Mouse (Mus musculus): ENCODE results near the gene Adgre5. TPM values are rescaled to one million over a fixed set of nuclear protein-coding genes. Genes with fewer than 3 reads are reported as not detected.

The Adgre5 gene
- 23.7 and 43.2 TPM in 2 replicates for polyA plus RNA-seq (2012; rRNA removed)

DNA sequence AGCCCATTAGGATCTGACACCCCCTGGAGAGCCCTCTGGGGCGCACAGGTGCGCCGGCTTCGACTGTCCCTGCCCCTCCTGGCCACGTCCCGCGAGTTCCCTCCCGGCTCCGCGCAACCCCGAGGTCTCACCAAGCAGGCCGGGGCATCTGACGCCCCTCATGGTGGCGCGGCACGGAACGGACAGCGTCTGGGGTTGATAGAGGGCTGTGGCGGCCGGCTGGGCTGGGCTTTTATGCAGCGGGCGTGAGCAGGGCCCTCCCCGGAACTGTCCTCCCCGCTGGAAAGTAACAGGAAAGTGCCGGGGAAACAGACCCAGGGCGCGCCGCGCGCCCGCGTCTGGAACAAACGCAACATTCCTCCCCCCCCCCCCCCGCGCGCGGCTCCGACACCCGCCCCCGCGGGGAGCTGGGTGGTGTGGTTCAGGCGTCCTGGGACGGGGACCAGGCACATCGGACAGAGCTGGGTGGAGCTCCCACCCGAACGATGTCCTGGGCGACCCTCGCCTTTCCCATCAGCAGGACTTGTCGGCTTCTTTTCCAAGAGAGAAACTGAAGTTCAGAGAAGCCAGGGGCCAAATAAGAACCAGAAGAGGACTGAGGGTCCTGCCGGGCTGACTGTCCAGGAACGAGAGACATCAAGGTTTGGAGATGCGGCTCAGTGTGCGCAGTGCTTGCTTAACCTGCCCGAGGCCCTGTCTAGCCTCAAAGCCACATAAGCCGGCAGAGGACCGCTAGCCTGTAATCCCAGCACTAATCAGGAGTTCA is at the start of gene Adgre5:
Gene Adgre5, minus strand, starts transcription at position 351 of the 766 bp plus-strand sequence.
- no peak for TF ChIP-seq CTCF (IDR thresholded peaks at IDR 0.05; ENCODE audit: extremely low read depth, insufficient read length, insufficient replicate concordance, low read depth, low read length)
- peak; percentile 55 for TF ChIP-seq POLR2A (IDR thresholded peaks at IDR 0.05; ENCODE audit: low read depth, low read length)
- peaks cover 27% of the 10 kb centered on the region for H3K4me1 ChIP-seq (ENCODE audit: control insufficient read depth, insufficient read depth, insufficient read length, low read length)
- H3K36me3 ChIP-seq (ENCODE audit: control insufficient read depth, insufficient read depth, low read length) = no peaks in the 10 kb centered on the region
- peak within 1 kb of the TSS; percentile 84 for H3K4me3 ChIP-seq (ENCODE audit: low read depth, low read length)
- 4% methylated on average over 56 of the region's 56 CpGs for WGBS
- H3K27me3 ChIP-seq (ENCODE audit: control insufficient read depth, insufficient read depth, low read length) = no peaks in the 10 kb centered on the region
- peak within 1 kb of the TSS; percentile 95 for H3K27ac ChIP-seq (ENCODE audit: insufficient read depth, low read depth, low read length)

DNA sequence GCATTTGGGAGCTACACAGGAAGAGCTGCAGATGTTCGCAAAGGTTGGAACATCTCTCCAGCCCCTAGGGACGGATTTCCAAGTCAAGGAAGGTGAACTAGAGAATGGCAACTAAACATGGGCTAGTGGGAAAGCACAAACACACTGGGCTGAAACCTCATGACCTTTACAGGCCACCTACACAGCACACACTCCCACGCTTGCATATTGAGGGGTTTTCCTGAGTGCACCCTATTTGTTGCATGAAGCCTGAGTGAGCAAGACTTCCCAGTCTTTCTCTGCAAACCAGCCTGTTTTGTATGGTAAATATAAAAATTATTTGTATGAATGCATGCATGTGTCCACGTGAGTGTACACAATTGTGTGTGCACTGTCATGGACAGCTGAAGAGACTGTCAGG is 48.7 kb upstream of the Adgre5 start:
- H3K27ac ChIP-seq (ENCODE audit: insufficient read depth, low read depth, low read length) = no peak overlapping the region
- no peak overlapping the region for H3K4me3 ChIP-seq (ENCODE audit: low read depth, low read length)
- TF ChIP-seq POLR2A (IDR thresholded peaks at IDR 0.05; ENCODE audit: low read depth, low read length) (no peak), CTCF (IDR thresholded peaks at IDR 0.05; ENCODE audit: extremely low read depth, insufficient read length, insufficient replicate concordance, low read depth, low read length) (no peak)
- WGBS = 74% methylated on average over 4 of the region's 4 CpGs
- H3K27me3 ChIP-seq (ENCODE audit: control insufficient read depth, insufficient read depth, low read length) = no peaks in the 10 kb centered on the region; the same call in none of the 2 replicates
- no peaks in the 10 kb centered on the region for H3K36me3 ChIP-seq (ENCODE audit: control insufficient read depth, insufficient read depth, low read length)
- no peaks in the 10 kb centered on the region for H3K4me1 ChIP-seq (ENCODE audit: control insufficient read depth, insufficient read depth, insufficient read length, low read length)

DNA sequence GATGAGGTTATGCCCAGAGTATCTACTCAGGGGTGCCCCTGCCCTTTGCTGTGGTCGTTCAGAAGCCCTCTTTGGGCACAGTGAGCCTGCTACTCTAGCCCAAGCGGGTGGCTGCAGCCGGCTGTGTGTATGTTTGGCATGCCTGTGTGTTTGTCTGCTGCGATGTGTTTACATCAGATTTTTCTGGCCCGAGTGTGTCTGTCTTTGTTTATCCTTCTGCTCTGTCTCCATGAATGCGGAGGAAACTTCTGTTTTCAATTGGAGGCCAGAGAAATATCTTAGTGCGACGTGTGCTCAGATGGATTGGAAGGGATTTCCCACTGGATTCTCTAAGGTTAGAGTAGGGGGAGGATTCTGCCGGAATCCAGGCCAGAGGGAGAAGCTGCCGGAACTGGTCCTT is 43.9 kb upstream of the Adgre5 start:
- H3K27ac ChIP-seq (ENCODE audit: insufficient read depth, low read depth, low read length) = no peak overlapping the region
- TF ChIP-seq CTCF (IDR thresholded peaks at IDR 0.05; ENCODE audit: extremely low read depth, insufficient read length, insufficient replicate concordance, low read depth, low read length) = no peak
- TF ChIP-seq POLR2A (IDR thresholded peaks at IDR 0.05; ENCODE audit: low read depth, low read length) = no peak
- WGBS = 68% methylated on average over 10 of the region's 10 CpGs

DNA sequence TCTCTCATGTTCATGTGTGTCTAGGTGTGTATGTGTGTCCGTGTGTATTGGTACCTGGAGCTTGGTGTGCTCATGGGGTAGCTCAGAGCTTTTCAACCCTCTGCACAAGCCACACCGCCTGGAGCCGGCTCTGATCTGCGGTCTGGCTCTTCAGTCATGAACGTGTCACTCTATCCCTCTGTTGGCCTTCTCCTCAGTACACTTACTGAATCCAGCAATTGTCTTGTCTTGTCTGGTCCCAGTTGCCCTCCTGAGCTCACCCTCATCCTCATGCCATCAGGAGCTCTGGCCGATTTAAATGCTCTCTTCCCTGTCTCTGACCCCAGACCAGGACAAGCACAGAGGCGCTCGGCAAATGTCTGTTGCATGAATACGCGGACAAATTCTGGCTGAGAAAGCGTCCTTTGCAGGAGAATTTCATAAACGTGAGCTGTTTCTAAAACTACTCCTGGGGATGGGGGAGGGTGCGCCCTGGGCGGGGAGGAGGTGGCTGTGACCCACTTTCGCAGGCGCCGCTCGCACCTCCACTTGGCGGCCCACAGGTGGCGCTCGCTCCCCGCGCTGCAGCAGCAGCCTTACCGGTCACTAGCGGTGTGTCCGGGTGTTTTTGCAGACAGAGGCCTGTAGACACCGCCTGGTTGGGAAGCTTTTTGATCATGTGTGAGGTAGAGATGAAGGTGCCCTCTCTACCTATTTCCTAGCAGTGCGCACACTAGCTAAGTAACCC is 41.9 kb upstream of the Adgre5 start:
- Histone ChIP-seq H3K4me1 (ENCODE audit: control insufficient read depth, insufficient read depth, insufficient read length, low read length) (peaks cover 7% of the 10 kb centered on the region), H3K36me3 (ENCODE audit: control insufficient read depth, insufficient read depth, low read length) (no peaks in the 10 kb centered on the region), H3K27ac (ENCODE audit: insufficient read depth, low read depth, low read length) (no peak overlapping the region), H3K27me3 (ENCODE audit: control insufficient read depth, insufficient read depth, low read length) (no peaks in the 10 kb centered on the region), H3K4me3 (ENCODE audit: low read depth, low read length) (no peak overlapping the region)
- TF ChIP-seq POLR2A (IDR thresholded peaks at IDR 0.05; ENCODE audit: low read depth, low read length) (no peak), CTCF (IDR thresholded peaks at IDR 0.05; ENCODE audit: extremely low read depth, insufficient read length, insufficient replicate concordance, low read depth, low read length) (peak; percentile 91)
- WGBS = 19% methylated on average over 28 of the region's 28 CpGs

More for the DNA sequence above, 43.9 kb upstream of the Adgre5 start:
- Histone ChIP-seq H3K4me3 (ENCODE audit: low read depth, low read length) (no peak overlapping the region), H3K4me1 (ENCODE audit: control insufficient read depth, insufficient read depth, insufficient read length, low read length) (no peaks in the 10 kb centered on the region; the same call in 1 of the 2 replicates), H3K36me3 (ENCODE audit: control insufficient read depth, insufficient read depth, low read length) (no peaks in the 10 kb centered on the region), H3K27me3 (ENCODE audit: control insufficient read depth, insufficient read depth, low read length) (no peaks in the 10 kb centered on the region)

DNA sequence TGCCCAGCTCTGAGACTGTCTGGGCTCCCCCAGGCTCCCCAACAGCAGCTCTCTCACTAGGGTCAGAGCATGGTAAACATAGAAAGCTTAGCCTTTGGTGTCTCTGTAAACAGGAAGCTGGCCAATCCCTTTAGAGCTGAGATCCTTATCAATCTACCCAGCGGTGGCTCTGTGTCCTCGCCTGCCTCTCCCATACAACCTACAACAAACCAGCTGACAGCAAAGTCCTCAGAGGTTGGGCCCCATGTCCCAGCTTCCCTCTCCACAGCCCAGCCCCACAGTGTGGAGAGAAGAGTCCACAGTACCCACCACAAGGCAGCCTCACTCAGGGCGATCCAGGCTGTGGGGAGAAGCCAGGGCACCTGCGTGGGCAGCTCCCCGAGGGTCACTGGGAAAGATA is 38.5 kb upstream of the Adgre5 start:
- 33% methylated on average over 5 of the region's 5 CpGs for WGBS
- Histone ChIP-seq H3K27ac (ENCODE audit: insufficient read depth, low read depth, low read length) (peak overlapping the region; percentile 11; the same call in 1 of the 2 replicates), H3K4me3 (ENCODE audit: low read depth, low read length) (no peak overlapping the region), H3K27me3 (ENCODE audit: control insufficient read depth, insufficient read depth, low read length) (no peaks in the 10 kb centered on the region), H3K36me3 (ENCODE audit: control insufficient read depth, insufficient read depth, low read length) (no peaks in the 10 kb centered on the region), H3K4me1 (ENCODE audit: control insufficient read depth, insufficient read depth, insufficient read length, low read length) (peaks cover 8% of the 10 kb centered on the region)
- TF ChIP-seq CTCF (IDR thresholded peaks at IDR 0.05; ENCODE audit: extremely low read depth, insufficient read length, insufficient replicate concordance, low read depth, low read length) (no peak), POLR2A (IDR thresholded peaks at IDR 0.05; ENCODE audit: low read depth, low read length) (no peak)

DNA sequence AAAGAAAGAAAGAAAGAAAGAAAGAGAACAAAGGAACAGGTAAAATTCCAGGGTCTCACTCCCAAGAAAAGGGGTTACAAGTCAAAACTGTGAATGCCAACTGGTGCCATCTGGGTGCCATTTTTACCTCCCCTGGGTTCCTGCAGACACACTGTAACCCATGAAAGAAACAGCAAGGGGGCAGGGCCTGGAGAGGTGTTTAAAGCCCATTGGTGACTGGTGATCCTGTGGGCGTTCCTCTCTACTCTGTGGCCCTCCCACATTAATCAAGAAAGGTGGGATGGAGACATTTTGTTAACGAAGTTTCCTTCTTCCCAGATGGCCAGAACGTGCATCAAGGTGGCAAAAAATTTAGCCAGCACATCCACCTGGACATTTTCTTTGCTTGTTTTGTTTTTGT is 36.9 kb upstream of the Adgre5 start:
- TF ChIP-seq POLR2A (IDR thresholded peaks at IDR 0.05; ENCODE audit: low read depth, low read length) (no peak), CTCF (IDR thresholded peaks at IDR 0.05; ENCODE audit: extremely low read depth, insufficient read length, insufficient replicate concordance, low read depth, low read length) (no peak)
- no peaks in the 10 kb centered on the region for H3K36me3 ChIP-seq (ENCODE audit: control insufficient read depth, insufficient read depth, low read length)
- peaks cover 15% of the 10 kb centered on the region for H3K4me1 ChIP-seq (ENCODE audit: control insufficient read depth, insufficient read depth, insufficient read length, low read length)
- no peaks in the 10 kb centered on the region for H3K27me3 ChIP-seq (ENCODE audit: control insufficient read depth, insufficient read depth, low read length)
- H3K27ac ChIP-seq (ENCODE audit: insufficient read depth, low read depth, low read length) = no peak overlapping the region
- H3K4me3 ChIP-seq (ENCODE audit: low read depth, low read length) = no peak overlapping the region
- WGBS = 83% methylated on average over 3 of the region's 3 CpGs

DNA sequence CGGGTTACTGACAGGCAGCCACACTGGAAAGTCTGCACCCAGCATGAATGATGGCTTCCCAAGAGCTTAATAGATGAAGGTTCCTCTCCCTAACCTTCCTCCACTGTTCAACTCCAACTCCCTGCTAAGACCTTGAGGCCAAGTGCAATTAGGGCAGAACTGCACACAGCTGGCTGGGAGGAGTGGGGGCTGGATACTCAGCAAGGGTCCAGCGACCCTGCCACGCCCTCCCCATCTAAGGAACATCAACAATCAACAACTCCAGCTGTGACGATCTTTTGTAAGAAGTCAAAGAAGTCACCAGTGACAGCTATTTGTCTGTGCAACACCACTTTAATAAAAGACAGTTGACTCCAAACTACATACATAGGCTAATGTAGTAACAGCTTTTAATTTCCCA is 35.5 kb upstream of the Adgre5 start:
- no peak for TF ChIP-seq POLR2A (IDR thresholded peaks at IDR 0.05; ENCODE audit: low read depth, low read length)
- TF ChIP-seq CTCF (IDR thresholded peaks at IDR 0.05; ENCODE audit: extremely low read depth, insufficient read length, insufficient replicate concordance, low read depth, low read length) = no peak
- 42% methylated on average over 4 of the region's 4 CpGs for WGBS
- Histone ChIP-seq H3K27ac (ENCODE audit: insufficient read depth, low read depth, low read length) (no peak overlapping the region), H3K36me3 (ENCODE audit: control insufficient read depth, insufficient read depth, low read length) (no peaks in the 10 kb centered on the region), H3K27me3 (ENCODE audit: control insufficient read depth, insufficient read depth, low read length) (no peaks in the 10 kb centered on the region), H3K4me1 (ENCODE audit: control insufficient read depth, insufficient read depth, insufficient read length, low read length) (peaks cover 20% of the 10 kb centered on the region), H3K4me3 (ENCODE audit: low read depth, low read length) (no peak overlapping the region)
